Mouse (Mus musculus): ENCODE results near the gene Hgd. TPM values are rescaled to one million over a fixed set of nuclear protein-coding genes. Genes with fewer than 3 reads are reported as not detected.

Gene Hgd
- total RNA-seq, 2 experiments from 2014 or later = 0.54 TPM; not detected in 1

DNA sequence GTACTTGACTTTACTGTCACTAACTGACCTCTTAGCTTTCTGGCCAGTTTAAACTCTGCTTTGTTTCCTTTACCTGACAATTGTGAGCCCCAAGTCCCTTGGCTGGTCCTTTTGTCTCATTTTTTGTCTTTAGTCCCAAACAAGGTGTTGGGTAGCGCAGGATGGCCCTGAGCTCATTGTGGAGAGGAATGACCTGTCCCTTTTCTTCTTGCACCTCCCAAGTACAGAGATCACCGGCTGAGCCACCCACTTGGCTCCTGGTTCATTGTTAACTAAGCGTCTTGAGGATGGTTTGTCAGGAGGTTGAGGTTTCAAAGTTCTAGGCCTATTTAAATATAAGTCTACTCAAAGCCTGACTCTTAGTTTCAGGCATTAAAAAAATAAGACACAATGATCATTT lies 3.4 kb downstream of the Hgd start:
- Histone ChIP-seq H3K27ac (peak overlapping the region; percentile 92), H3K4me3 (no peak overlapping the region)
- DNase-seq (ENCODE audit: extremely low spot score in 1 of 2, low spot score in 2 of 2) = no peak
- intact Hi-C loops (cut with DNase I) = loop anchor here (2.0 kb wide), 1 partner anchor 69 kb away; no protein-coding TSS in a partner anchor
- TF ChIP-seq CTCF (IDR thresholded peaks at IDR 0.05) = no peak

DNA sequence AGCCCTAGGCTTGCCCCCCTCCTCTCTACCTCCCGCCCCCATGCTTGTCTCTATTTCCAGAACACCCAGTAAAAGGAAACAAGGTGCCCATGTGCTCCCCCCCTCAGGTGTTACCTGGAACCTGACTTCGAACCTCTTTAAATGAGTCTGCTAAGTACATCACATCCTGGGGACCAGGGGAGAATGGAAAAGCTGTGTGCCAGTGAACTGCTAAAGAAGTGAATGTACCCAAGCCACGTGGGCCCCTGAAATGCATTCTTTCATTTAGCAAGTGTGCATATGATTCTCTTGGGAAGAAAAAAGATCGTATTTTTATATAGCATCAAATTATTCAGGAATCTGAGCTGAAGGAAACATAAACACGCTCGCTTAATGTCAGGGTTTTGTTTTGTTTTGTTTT lies 3.8 kb downstream of the Hgd start:
- Histone ChIP-seq H3K27ac (peak overlapping the region; percentile 92), H3K4me3 (no peak overlapping the region; the same call in 1 of the 2 replicates)
- no peak for DNase-seq (ENCODE audit: extremely low spot score in 1 of 2, low spot score in 2 of 2)
- intact Hi-C loops (cut with DNase I) = loop anchor here (2.0 kb wide), 2 partner anchors 45 to 69 kb away; partner anchors contain the start of genes Gtf2e1 and Rabl3
- no peak for TF ChIP-seq CTCF (IDR thresholded peaks at IDR 0.05)

DNA sequence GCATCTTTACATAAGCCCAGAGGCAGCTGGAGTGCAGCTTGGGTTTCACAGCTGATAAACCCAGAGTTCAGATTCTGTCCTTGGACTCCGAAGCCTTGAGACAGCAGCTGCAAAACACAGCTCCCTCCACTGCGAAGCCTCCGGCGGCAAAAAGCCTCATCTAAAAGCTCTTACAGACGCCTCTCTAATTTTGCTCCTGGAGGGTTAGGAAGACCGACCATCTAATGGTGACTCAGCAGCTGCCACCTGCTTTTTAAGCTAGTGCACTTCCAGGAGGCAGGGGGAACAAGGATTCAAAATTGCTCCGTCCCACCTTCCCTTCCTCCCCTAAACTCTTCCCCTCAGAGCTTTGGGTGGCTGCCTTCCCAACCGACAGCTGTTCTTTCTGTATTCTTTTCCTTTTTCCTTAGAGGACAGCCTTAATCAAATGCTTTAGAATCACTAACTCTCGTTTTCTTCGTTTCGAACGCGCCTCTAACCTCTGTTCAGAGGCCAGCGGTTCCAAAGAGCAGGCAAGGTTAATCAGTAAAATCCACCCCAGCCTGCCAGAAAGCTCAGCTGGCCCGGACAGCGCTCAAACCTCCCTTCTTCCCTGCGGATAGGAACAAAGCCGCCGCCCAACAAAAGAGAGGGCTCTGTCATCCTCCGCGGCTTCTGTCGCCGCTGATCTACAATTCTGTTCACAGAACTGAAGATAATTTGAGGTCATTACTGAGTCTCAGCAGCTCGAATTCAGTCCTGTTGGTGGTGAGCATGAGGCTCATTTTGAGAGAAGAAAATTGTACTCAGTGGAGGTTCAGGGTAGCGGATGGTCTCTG lies 4.5 kb downstream of the Hgd start:
- no peak for TF ChIP-seq CTCF (IDR thresholded peaks at IDR 0.05)
- peak overlapping the region; percentile 11; the same call in 1 of the 2 replicates for H3K4me3 ChIP-seq
- intact Hi-C loops (cut with DNase I) = loop anchor here (2.0 kb wide), 1 partner anchor 46 kb away; the partner anchor contains the start of genes Gtf2e1 and Rabl3
- H3K27ac ChIP-seq = peak overlapping the region; percentile 92
- peak; percentile 48 to 59 for DNase-seq (ENCODE audit: extremely low spot score in 1 of 2, low spot score in 2 of 2)

DNA sequence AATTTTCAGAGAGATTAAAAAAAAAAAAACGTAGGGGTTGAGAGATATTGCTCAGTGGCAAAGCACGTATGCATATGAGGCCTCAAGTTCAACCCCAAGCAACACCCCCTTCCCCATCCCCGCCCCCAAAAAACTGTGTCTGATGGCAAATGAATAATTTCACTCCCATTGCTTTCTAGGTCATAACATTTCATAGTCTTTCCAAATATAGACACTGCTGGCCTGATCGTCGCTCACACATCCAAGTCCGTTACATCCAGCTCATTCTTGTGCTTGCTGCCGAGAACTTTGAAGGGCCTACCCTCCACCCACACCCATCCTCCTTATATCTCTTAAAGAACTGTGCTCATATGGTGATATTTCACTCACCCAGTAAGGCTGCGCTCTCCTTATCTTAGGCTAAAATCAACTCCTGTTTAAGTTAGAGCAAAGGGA lies 5.2 kb downstream of the Hgd start:
- no peak for TF ChIP-seq CTCF (IDR thresholded peaks at IDR 0.05)
- DNase-seq (ENCODE audit: extremely low spot score in 1 of 2, low spot score in 2 of 2) = no peak
- Histone ChIP-seq H3K4me3 (no peak overlapping the region), H3K27ac (peak overlapping the region; percentile 92; the same call in 1 of the 2 replicates)
- intact Hi-C loops (cut with DNase I) = loop anchor here (2.0 kb wide), 1 partner anchor 46 kb away; the partner anchor contains the start of genes Gtf2e1 and Rabl3

DNA sequence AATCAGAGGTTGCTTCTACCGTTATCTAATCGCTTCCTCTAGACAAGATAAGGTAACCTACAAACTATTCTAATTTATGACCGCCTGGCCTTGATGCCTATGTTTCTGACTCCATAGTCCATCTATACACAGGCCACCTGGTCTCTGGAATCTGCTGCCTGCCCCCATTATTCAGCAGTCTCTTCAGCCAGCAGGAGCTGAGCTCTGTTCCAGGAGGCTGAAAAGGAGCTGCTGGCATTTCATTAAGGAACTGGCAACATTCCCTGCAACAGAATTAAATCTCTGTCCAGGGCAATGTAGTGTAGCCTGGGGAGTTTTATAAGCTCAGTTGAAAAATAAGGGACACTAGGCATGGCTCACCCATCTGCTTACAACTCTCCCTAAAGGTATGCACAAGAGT lies 11.0 kb downstream of the Hgd start:
- TF ChIP-seq CTCF (IDR thresholded peaks at IDR 0.05) = no peak
- Histone ChIP-seq H3K27ac (0 out of 2 replicates have a peak overlapping the region, but pooled peaks have one; percentile 8), H3K4me3 (no peak overlapping the region)
- no peak for DNase-seq (ENCODE audit: extremely low spot score in 1 of 2, low spot score in 2 of 2)
- intact Hi-C loops (cut with DNase I) = no loop called here

DNA sequence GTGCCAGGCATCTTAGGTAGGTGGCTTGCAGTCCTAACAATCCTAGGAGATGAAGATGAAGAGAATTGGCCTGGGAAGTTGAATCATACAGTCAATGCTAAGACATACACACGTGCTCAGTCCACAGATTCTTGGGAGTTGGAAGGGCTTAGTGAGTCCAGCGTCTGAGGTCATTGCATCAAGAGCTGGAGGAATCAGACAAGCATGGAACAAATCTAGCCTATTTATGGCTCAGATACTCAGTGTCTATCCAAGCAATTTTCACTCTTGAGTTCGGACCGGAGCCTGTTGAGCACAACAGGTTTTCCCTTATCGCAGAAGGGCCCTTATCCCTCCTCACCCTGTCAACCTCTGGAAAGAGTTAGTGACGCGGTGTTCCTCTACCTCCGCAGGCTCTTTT lies 11.6 kb downstream of the Hgd start:
- intact Hi-C loops (cut with DNase I) = no loop called here
- DNase-seq (ENCODE audit: extremely low spot score in 1 of 2, low spot score in 2 of 2) = no peak
- no peak overlapping the region for H3K27ac ChIP-seq
- H3K4me3 ChIP-seq = no peak overlapping the region
- no peak for TF ChIP-seq CTCF (IDR thresholded peaks at IDR 0.05)

DNA sequence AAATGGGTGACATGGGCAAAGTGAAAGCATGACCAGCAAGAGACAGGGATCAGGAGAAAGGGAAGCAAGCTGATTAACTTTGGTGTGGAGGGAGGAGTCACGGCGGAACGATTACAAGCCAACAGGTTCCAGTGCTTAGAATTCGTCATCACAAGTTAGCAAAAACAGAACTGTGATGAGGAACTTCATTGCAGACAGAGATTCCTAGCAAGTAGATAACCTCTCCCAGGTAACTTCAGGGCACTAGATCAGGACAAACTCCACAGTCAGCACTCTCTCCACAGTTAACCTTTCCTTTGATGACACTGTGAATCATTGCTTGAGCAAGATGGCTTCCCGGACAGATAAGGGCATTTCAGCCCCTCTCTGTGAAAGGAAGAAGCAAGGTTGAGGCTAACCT lies 17.5 kb downstream of the Hgd start:
- Histone ChIP-seq H3K4me3 (no peak overlapping the region), H3K27ac (no peak overlapping the region)
- no peak for DNase-seq (ENCODE audit: extremely low spot score in 1 of 2, low spot score in 2 of 2)
- intact Hi-C loops (cut with DNase I) = no loop called here
- TF ChIP-seq CTCF (IDR thresholded peaks at IDR 0.05) = no peak

DNA sequence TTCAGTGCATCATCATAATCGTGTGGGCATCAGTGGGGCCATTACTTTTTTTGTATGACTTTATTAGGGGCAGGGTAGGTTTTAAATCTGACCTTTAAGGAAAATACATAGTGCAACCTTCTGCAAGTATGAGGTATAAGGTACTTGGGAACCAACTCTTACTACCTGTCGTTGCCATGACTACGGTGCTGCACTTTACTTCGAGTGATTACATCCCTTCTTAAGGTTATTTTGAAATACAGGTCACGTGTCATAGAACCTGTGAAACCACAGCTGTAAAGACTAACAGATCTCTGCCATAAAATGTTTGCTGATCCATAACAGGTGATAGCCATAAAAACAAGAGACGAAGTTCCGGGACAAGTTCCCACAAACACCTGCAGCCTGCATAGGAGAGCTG lies 18.5 kb downstream of the Hgd start:
- TF ChIP-seq CTCF (IDR thresholded peaks at IDR 0.05) = no peak
- DNase-seq (ENCODE audit: extremely low spot score in 1 of 2, low spot score in 2 of 2) = no peak
- H3K4me3 ChIP-seq = no peak overlapping the region
- intact Hi-C loops (cut with DNase I) = no loop called here
- H3K27ac ChIP-seq = no peak overlapping the region

DNA sequence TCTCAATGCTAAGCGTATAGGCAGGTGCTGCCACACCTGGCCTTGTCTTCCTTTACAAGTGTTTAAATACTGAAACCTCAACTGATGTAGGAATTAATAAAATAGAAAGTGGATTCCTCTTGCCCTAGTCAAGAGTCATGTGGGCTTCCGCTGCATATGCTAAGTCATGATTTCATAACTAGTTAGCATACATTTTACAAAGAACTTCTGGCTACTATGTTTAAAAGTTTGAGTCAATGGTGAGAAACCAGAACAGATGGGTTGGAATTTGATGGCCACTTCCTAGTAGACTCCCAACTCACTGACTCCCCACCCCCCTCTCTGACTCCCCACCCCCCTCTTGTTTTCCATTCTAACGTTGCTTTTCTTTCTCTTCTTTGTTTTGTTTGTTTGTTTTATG lies 19.4 kb downstream of the Hgd start:
- intact Hi-C loops (cut with DNase I) = no loop called here
- no peak for DNase-seq (ENCODE audit: extremely low spot score in 1 of 2, low spot score in 2 of 2)
- Histone ChIP-seq H3K27ac (no peak overlapping the region), H3K4me3 (no peak overlapping the region)
- TF ChIP-seq CTCF (IDR thresholded peaks at IDR 0.05) = no peak

DNA sequence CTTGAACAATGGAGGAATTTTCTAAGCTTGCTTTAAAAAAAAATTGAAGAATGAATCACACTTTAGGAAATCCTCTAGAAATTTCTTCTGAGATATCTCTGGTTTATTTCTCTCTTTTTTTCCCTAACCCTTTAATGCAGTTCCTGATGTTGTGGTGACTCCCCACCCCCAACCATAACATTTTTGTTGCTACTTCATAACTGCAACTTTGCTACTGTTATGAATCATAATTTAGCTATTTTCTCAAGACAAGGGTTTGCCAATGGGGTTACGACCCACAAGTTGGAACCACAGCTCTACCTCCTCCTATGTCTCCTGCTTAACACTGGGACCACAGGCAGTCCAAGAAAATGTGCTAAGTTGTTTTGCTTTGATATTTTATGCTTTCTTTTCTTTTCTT lies 23.5 kb downstream of the Hgd start:
- intact Hi-C loops (cut with DNase I) = no loop called here
- no peak overlapping the region for H3K27ac ChIP-seq
- no peak for TF ChIP-seq CTCF (IDR thresholded peaks at IDR 0.05)
- DNase-seq (ENCODE audit: extremely low spot score in 1 of 2, low spot score in 2 of 2) = no peak
- no peak overlapping the region for H3K4me3 ChIP-seq

DNA sequence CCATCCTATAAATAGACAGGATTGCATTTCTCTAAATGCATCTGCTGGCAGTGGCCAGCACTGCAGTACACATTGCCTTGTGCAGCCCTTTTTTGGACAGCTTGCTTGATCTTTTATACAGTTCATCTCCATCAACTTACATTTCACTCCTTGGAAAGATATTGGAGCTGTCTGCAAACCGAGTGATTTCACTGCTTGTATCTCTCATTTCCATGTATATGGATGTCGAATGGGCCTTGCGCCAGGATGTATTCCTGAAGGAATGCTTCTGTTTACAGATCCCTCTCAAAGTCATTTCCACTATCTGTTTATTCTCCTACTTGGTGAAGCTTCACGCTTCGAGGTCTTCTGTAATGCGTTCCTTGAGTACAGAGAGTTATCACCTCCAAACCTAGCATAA lies 24.3 kb downstream of the Hgd start:
- Histone ChIP-seq H3K4me3 (no peak overlapping the region), H3K27ac (peak overlapping the region; percentile 32; the same call in 1 of the 2 replicates)
- no peak; the same call in none of the 2 replicates for TF ChIP-seq CTCF (IDR thresholded peaks at IDR 0.05)
- no peak for DNase-seq (ENCODE audit: extremely low spot score in 1 of 2, low spot score in 2 of 2)
- intact Hi-C loops (cut with DNase I) = no loop called here

DNA sequence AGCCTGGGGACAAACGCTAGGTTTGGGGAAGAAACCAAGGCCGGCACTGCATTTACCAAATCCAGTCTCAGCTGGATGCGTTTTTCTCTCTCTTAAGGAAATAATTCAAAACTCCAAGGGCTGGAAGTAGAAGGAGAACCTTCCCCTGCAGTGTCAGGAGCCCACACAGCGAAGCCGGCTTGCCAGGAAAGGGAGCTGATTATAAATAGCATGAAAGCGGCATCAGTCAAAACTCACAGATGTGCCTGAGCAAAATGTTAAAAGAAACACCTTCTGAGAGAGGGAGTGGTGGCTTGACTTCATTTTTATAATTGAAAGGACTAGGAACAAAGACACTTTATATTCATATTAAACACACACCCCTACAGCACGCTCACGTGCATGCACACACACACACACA lies 30.4 kb downstream of the Hgd start:
- peak; percentile 32 to 45 for DNase-seq (ENCODE audit: extremely low spot score in 1 of 2, low spot score in 2 of 2)
- no peak overlapping the region for H3K4me3 ChIP-seq
- TF ChIP-seq CTCF (IDR thresholded peaks at IDR 0.05) = no peak
- intact Hi-C loops (cut with DNase I) = no loop called here
- peak overlapping the region; percentile 87 for H3K27ac ChIP-seq

All from left cerebral cortex, adult 2 months (tissue).